Mouse (Mus musculus) gastrocnemius, adult 18-20 months (tissue): ENCODE data around the gene Stk38l. TPM values are rescaled to one million over a fixed set of nuclear protein-coding genes. Genes with fewer than 3 reads are reported as not detected.
A peak's percentile ranks its signal among the peaks of the same experiment; 100 is the strongest.
"Not testable (repeated sequence)": the region's sequence is repeated elsewhere in the genome, so short reads cannot be mapped to it uniquely, and the experiment has no call there.

ENCODE experiments used
- DNase-seq: peaks from one replicate; pipeline ENCODE4 v3.0.0; 2021; ENCODE audit warnings: low spot score
- total RNA-seq, 2 experiments: library from RNA; stranded (reverse); gene quantifications; 2 replicates each; pipeline ENCODE4 v1.2.3; 2021

Gene Stk38l
- total RNA-seq, 2 experiments from 2014 or later: 8.7 to 10.1 TPM

GRCm38 (mm10) chr6:146732676-146733075 is 7.9 kb downstream of the Stk38l start:
- DNase-seq: no peak

DNA sequence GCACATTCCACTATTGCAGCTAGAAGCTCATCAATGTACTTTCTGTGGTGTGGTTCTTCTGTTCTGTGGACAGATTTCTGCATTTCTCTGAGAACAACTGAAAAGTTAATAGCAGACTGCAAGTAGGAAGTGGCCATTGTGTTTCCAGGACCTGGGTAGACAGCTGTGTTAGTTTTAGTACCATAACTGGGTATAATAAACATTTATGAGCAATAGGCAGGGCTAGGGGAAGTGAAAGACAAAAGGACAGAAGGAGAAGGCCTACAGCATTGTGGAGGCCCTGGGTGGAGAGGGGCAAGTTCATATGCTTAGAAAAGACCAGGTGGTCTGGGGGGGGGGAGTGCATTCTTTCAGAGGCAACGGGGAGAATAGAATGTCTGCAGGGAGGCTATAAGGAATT is 8.8 kb downstream of the Stk38l start:
- no peak for DNase-seq

DNA sequence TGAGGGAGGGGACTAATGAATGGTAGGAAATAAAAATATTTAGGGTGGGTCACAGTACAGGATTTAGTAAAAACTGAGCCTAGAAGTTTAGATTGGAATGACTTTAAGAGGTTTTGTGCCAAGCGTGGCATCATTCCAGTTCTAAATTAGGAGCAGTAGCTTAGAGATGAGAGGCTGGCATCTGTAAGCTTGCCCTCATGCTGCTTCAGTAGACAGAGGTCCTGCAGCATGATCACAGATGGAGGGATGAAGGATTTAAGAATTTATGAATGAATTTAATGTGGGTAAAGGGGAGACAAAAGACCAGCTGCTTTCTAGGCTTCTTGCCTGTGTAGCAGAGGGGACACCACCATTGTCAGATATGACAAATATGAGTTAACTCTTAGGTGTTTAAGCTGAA is 14.1 kb downstream of the Stk38l start:
- DNase-seq: peak; percentile 30

DNA sequence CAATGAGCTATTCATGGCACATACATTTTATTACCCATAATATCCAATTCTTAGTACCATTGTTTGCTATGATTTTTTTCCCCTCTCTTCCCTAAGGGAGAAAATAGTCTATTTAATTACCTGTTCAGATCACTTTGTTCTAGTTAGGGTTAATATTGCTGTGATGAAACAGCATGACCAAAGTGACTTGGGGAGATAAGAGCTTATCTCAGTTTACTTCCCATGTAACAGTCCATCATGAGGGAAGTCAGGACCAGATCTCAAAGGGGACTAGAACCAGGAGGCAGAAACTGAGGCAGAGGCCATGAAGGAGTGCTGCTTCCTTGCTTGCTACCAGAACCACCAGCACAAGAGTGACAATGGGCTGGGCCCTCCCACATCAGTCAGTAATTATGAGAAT is 15.9 kb downstream of the Stk38l start:
- no peak for DNase-seq

GRCm38 (mm10) chr6:146741986-146742635 is 17.3 kb downstream of the Stk38l start:
- DNase-seq: no peak

GRCm38 (mm10) chr6:146744266-146744665 is 19.5 kb downstream of the Stk38l start:
- DNase-seq: not testable (repeated sequence)

DNA sequence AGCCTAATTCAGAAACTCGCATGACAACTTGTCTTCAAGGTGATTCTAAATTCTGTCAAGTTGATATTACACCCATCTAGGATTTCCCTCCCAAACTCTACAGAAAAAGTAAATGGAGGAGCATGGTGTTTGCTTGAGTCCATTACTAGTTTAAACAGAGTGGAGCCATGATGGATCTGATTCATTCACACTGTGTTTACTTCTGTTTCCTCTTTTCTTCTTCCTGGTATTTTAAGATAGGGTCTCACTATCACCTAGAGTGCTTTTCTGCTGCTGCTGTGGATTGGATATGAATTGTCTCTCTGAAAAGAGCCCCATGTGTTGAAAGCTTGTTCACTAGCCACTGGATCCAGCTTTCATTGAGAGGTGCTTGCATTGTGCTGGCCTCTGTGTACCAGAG is 20.4 kb downstream of the Stk38l start:
- DNase-seq: no peak

- no peak for DNase-seq
These were observed 21.8 kb downstream of the Stk38l start for GRCm38 (mm10) chr6:146746577-146746976.

DNA sequence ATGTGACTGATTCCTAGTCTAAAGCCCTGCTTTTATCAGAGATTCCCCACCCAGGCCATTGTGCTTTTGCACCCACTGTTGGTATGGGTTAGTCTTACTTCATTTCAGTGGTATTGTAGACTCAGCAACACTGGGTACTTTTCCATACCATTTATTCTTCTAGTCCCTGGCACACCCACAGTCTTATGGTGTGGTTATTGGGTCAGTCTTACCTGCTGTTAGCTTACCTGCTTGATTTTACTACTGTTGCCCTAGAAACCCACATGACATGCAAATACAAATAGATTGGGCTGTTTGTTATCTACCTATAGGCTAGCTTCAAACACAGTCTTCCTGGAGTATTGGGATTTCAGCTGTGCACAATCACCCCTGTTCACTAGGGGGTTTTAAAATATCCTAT is 22.3 kb downstream of the Stk38l start:
- DNase-seq: no peak

DNA sequence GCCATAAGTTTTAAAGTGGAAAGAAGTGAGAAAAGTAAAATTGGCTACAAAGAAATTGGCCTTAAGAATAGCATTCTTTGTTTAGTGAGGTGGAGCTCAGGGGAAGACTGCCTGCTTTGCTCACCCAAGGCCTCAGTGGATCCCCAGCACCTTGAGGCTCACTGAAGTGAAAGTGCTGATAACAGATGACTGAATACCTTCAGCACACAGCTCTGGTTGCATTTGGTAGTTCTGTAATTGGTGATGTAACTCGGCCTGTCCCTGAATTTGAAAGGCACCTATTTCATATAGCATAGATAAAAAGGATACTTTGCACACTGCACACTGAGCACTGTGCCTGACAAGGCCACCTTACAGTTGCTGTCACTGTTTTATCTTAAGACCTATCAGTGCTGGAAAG is 23.5 kb downstream of the Stk38l start:
- DNase-seq: no peak

- DNase-seq: no peak
These were observed 26.9 kb downstream of the Stk38l start for GRCm38 (mm10) chr6:146751671-146752070.

GRCm38 (mm10) chr6:146752178-146752577 is 27.4 kb downstream of the Stk38l start:
- no peak for DNase-seq

- DNase-seq: no peak
These were observed 27.8 kb downstream of the Stk38l start for GRCm38 (mm10) chr6:146752612-146753011.

DNA sequence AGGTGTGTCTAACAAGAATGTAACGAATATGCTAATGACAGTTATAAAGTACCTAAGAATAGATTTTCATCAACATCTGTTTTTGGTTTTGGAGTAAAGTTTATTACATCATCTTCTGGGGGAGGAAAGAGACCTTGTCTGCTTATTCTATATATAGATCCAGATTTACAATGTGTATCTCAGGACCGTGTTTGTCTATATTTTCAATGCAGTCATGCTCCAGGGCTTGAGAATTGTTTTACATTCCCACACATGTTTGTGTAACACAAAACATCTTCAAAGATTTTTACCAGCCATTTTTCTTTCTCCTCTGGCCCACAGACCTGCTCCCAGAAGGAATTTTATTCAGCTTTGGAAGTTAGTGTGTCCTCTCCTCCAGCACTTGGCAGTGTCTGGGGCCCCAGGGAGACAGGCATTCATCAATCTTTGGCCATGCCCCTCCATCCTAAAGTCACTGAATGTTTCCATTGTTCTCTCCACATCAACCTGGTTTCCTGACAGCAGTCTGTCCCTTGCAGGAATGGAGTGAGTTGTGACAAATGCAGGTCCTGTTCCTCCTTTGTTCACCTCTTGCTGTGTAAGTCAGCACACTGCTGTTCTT is 28.9 kb downstream of the Stk38l start:
- no peak for DNase-seq

GRCm38 (mm10) chr6:146755136-146755535 is 30.3 kb downstream of the Stk38l start:
- DNase-seq: no peak

DNA sequence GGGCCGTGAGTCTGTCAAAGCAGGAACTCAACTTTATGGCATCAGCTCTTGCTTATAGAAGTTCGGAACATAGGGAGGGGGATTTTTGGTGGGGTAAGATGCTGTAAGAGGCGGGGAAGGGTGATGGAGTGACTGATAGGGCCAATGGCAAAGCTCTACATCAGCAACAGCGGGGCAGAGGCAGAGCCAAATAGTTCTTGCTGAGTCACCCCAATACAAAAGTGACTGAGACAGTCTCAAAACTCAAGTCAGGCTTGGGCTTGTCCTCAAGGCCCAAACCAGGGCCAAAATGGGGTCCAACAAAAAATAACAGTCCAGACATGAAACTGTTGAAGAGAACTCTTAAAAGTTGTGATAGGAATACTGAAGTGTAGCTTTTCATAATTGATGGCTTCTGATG is 30.9 kb downstream of the Stk38l start:
- no peak for DNase-seq

- no peak for DNase-seq
These were observed 34.2 kb downstream of the Stk38l start for GRCm38 (mm10) chr6:146759027-146759426.

- no peak for DNase-seq
These were observed 35.2 kb downstream of the Stk38l start for GRCm38 (mm10) chr6:146760022-146760421.

- DNase-seq: no peak
These were observed 35.9 kb downstream of the Stk38l start for GRCm38 (mm10) chr6:146760736-146761135.

- DNase-seq: peak; percentile 19
These were observed 37.6 kb downstream of the Stk38l start for GRCm38 (mm10) chr6:146762264-146762898.

DNA sequence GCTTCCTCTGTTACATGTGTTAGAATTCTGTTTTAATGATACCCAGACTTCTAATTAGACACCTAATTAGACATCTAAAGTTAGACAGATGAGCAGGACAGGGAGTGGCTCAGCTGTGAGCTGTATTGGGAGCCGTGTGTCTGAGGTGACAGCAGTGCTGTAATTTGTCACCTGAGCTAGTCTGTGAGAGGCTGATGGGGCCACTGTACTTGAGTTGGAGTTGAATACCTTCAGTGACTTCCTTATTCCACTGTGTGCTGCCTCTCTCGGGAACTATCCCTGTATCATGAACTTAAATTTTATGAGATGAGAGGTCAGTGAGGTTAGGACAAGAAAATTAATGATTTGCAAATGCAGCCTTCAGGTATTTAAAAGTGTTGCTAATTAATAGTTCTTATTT is 39.8 kb downstream of the Stk38l start:
- DNase-seq: no peak

GRCm38 (mm10) chr6:146765270-146765669 is 40.5 kb downstream of the Stk38l start:
- no peak for DNase-seq

DNA sequence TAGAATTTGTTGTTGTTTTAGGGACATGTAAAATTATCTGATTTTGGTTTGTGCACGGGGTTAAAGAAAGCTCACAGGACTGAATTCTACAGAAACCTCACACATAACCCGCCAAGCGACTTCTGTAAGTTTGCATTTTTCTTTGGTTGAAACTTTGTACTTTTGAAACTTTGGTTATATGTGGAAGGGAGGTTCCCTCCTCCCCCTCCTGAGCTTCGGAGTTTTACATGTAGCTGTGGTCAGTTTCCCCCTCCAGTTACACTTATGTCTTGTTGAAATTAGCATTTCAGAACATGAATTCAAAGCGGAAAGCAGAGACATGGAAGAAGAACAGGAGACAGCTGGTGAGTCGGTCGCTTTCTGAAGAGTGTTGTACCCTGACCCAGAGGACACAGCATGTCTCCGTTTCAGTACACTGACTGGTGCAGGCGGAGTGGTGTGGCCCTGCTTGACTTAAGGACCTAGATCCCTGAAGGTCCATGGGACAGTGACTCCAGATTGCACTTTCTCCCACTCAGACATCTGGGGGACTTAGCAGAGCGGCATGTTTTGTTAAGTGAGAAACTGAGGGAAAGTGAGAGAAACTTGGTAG is 44.1 kb downstream of the Stk38l start:
- DNase-seq: no peak
